Mouse (Mus musculus) CH12.LX (cell line): ENCODE data around the gene Golga1. TPM values are rescaled to one million over a fixed set of nuclear protein-coding genes. Genes with fewer than 3 reads are reported as not detected.

Source experiments
- DNase-seq: peaks from one replicate; pipeline ENCODE4 v3.0.0-alpha.2; 2013; ENCODE audit errors: extremely low read depth
- H3K27ac ChIP-seq: 2 replicates; pipeline ENCODE4 v1.5.1; 2012; ENCODE audit warnings: low read depth, mild to moderate bottlenecking, control low read depth, moderate library complexity; ENCODE audit not compliant: insufficient read depth
- H3K27me3 ChIP-seq: replicated peaks from 2 replicates; pipeline ENCODE3; 2012; ENCODE audit warnings: inconsistent platforms
- H3K36me3 ChIP-seq, 2 experiments: replicated peaks in 1 of 2; 2 replicates each; pipeline versions ENCODE3 to v1.6.1; 2012; ENCODE audit warnings: inconsistent platforms in 1 of 2, low read length in 1 of 2, mild to moderate bottlenecking in 1 of 2, mixed read lengths in 1 of 2, moderate library complexity in 1 of 2; ENCODE audit not compliant: control insufficient read depth in 1 of 2, insufficient read depth in 1 of 2
- H3K4me1 ChIP-seq, 2 experiments: 2 replicates each; pipeline ENCODE4 v1.6.1; 2012; ENCODE audit warnings: inconsistent platforms in 1 of 2, moderate library complexity in 1 of 2; ENCODE audit not compliant: insufficient read depth in 2 of 2, control insufficient read depth in 1 of 2
- H3K4me2 ChIP-seq: 2 replicates; pipeline ENCODE4 v1.6.1; 2012; ENCODE audit warnings: low read depth, mild to moderate bottlenecking, control low read depth; ENCODE audit not compliant: poor library complexity, insufficient read depth, severe bottlenecking
- H3K4me3 ChIP-seq, 3 experiments: fragments of 150-350 bp in 1 of 3; sonication (generic) in 1 of 3; replicated peaks in 1 of 3; 2 replicates each; pipeline versions ENCODE3 to v1.5.1; 2011 to 2012; ENCODE audit warnings: low read depth in 2 of 3, low read length in 2 of 3, mild to moderate bottlenecking in 2 of 3, moderate library complexity in 2 of 3, control low read depth in 1 of 3, improper control_type of control experiment in 1 of 3, inconsistent platforms in 1 of 3, mixed read lengths in 1 of 3; ENCODE audit not compliant: poor library complexity in 1 of 3
- H3K79me2 ChIP-seq: replicated peaks from 2 replicates; pipeline ENCODE4 v1.6.1; 2012; ENCODE audit warnings: mild to moderate bottlenecking, moderate library complexity; ENCODE audit not compliant: control insufficient read depth, poor library complexity, insufficient read depth, severe bottlenecking; ENCODE audit errors: extremely low read depth
- H3K9ac ChIP-seq: 2 replicates; pipeline ENCODE4 v1.6.1; 2012; ENCODE audit warnings: low read depth, mild to moderate bottlenecking, control low read depth, moderate library complexity; ENCODE audit not compliant: insufficient read depth
- H3K9me3 ChIP-seq: replicated peaks from 2 replicates; pipeline ENCODE3; 2012; ENCODE audit warnings: low read length, inconsistent platforms, mixed read lengths
- BHLHE40 ChIP-seq: IDR thresholded peaks from 2 replicates; pipeline ENCODE4 v1.6.1; 2011; ENCODE audit warnings: mild to moderate bottlenecking, low read depth, low read length, improper control_type of control experiment
- CHD2 ChIP-seq: IDR thresholded peaks from 2 replicates; pipeline ENCODE4 v1.6.1; 2011; ENCODE audit warnings: low read length, improper control_type of control experiment
- E2F4 ChIP-seq: IDR thresholded peaks from 2 replicates; pipeline ENCODE4 v1.6.1; 2011; ENCODE audit warnings: low read depth, low read length, improper control_type of control experiment; ENCODE audit not compliant: insufficient replicate concordance
- ELF1 ChIP-seq: IDR thresholded peaks from 2 replicates; pipeline ENCODE4 v1.6.1; 2014; ENCODE audit warnings: low read depth, mild to moderate bottlenecking, inconsistent platforms, low read length, improper control_type of control experiment
- EP300 ChIP-seq: IDR thresholded peaks from 2 replicates; pipeline ENCODE4 v1.6.1; 2011; ENCODE audit warnings: low read length, improper control_type of control experiment
- HCFC1 ChIP-seq: IDR thresholded peaks from 2 replicates; pipeline ENCODE4 v1.6.1; 2012; ENCODE audit warnings: low read depth, mild to moderate bottlenecking, inconsistent platforms, low read length, improper control_type of control experiment
- IRF4 ChIP-seq: IDR thresholded peaks from 2 replicates; pipeline ENCODE4 v1.6.1; 2014; ENCODE audit warnings: low read depth, mild to moderate bottlenecking, inconsistent platforms, low read length, improper control_type of control experiment
- JUN ChIP-seq: IDR thresholded peaks from 2 replicates; pipeline ENCODE4 v1.6.1; 2011; ENCODE audit warnings: low read depth, mild to moderate bottlenecking, low read length, improper control_type of control experiment, moderate library complexity; ENCODE audit not compliant: insufficient read depth
- JUND ChIP-seq: conservative IDR thresholded peaks from 2 replicates; pipeline ENCODE4 v1.6.1; 2011; ENCODE audit warnings: low read depth, low read length, improper control_type of control experiment
- MXI1 ChIP-seq: IDR thresholded peaks from 2 replicates; pipeline ENCODE4 v1.6.1; 2011; ENCODE audit warnings: mild to moderate bottlenecking, low read depth, low read length, improper control_type of control experiment
- MYC ChIP-seq: IDR thresholded peaks from 2 replicates; pipeline ENCODE4 v1.6.1; 2011; ENCODE audit warnings: low read depth, mild to moderate bottlenecking, improper control_type of control experiment, low read length
- NELFE ChIP-seq: IDR thresholded peaks from 2 replicates; pipeline ENCODE4 v1.6.1; 2011; ENCODE audit warnings: low read depth, low read length, improper control_type of control experiment
- NRF1 ChIP-seq: IDR thresholded peaks from 2 replicates; pipeline ENCODE4 v1.6.1; 2014; ENCODE audit warnings: low read depth, mild to moderate bottlenecking, inconsistent platforms, low read length, improper control_type of control experiment, moderate library complexity
- PAX5 ChIP-seq: IDR thresholded peaks from 2 replicates; pipeline ENCODE4 v1.6.1; 2012; ENCODE audit warnings: low read length, inconsistent platforms, mixed read lengths
- POLR2A ChIP-seq: IDR thresholded peaks from 2 replicates; pipeline ENCODE4 v1.6.1; 2011; ENCODE audit warnings: low read depth, mild to moderate bottlenecking, improper control_type of control experiment, low read length
- POLR2AphosphoS2 ChIP-seq: IDR thresholded peaks from 2 replicates; pipeline ENCODE4 v1.6.1; 2011; ENCODE audit warnings: low read depth, low read length, improper control_type of control experiment
- RAD21 ChIP-seq: IDR thresholded peaks from 2 replicates; pipeline ENCODE4 v1.6.1; 2011; ENCODE audit warnings: low read depth, mild to moderate bottlenecking, low read length, improper control_type of control experiment, moderate library complexity
- RCOR1 ChIP-seq: conservative IDR thresholded peaks from 2 replicates; pipeline ENCODE4 v1.6.1; 2012; ENCODE audit warnings: low read depth, mild to moderate bottlenecking, inconsistent platforms, low read length, improper control_type of control experiment
- SIN3A ChIP-seq: IDR thresholded peaks from 2 replicates; pipeline ENCODE4 v1.6.1; 2012; ENCODE audit warnings: low read length, improper control_type of control experiment, inconsistent platforms
- SMC3 ChIP-seq: IDR thresholded peaks from 2 replicates; pipeline ENCODE4 v1.6.1; 2011; ENCODE audit warnings: low read depth, low read length, improper control_type of control experiment
- TBP ChIP-seq: conservative IDR thresholded peaks from 2 replicates; pipeline ENCODE4 v1.6.1; 2011; ENCODE audit warnings: low read depth, low read length, improper control_type of control experiment
- TCF12 ChIP-seq: IDR thresholded peaks from 2 replicates; pipeline ENCODE4 v1.6.1; 2014; ENCODE audit warnings: low read depth, mild to moderate bottlenecking, inconsistent platforms, low read length, improper control_type of control experiment
- UBTF ChIP-seq: IDR thresholded peaks from 2 replicates; pipeline ENCODE4 v1.6.1; 2012; ENCODE audit warnings: low read depth, mild to moderate bottlenecking, inconsistent platforms, low read length, improper control_type of control experiment, moderate library complexity
- USF1 ChIP-seq: IDR thresholded peaks from 2 replicates; pipeline ENCODE4 v1.6.1; 2014; ENCODE audit warnings: low read depth, mild to moderate bottlenecking, inconsistent platforms, low read length, improper control_type of control experiment
- USF2 ChIP-seq: conservative IDR thresholded peaks from 2 replicates; pipeline ENCODE4 v1.6.1; 2011; ENCODE audit warnings: low read depth, low read length, improper control_type of control experiment
- ZMIZ1 ChIP-seq: IDR thresholded peaks from 2 replicates; pipeline ENCODE4 v1.6.1; 2012; ENCODE audit warnings: low read depth, mild to moderate bottlenecking, inconsistent platforms, low read length, improper control_type of control experiment
- ZNF384 ChIP-seq: IDR thresholded peaks from 2 replicates; pipeline ENCODE4 v1.6.1; 2012; ENCODE audit warnings: low read depth, low read length, improper control_type of control experiment, inconsistent platforms
- dilution Hi-C: fragments of 300-500 bp; cut with MboI; formaldehyde crosslinking; loops from 2 replicates; pipeline ENCODE4 v1.14.3; 2020; ENCODE audit warnings: low sequenced_read_pairs; ENCODE audit not compliant: extremely low pct_unique_long_range_greater_than_20kb, extremely low pct_ligation_motif_present
- in situ Hi-C: fragments of 300-500 bp; cut with MboI; formaldehyde crosslinking; loops from 3 replicates; pipeline ENCODE4 v1.14.3; 2019; ENCODE audit warnings: low sequenced_read_pairs, low pct_ligation_motif_present, low pct_unique_long_range_greater_than_20kb, mixed read lengths
- polyA plus RNA-seq: library from polyadenylated mRNA; unstranded; fragments of >175 nt; gene quantifications from 2 replicates; pipeline ENCODE4 v1.2.1, GENCODE M21; 2012; ENCODE audit warnings: low read depth; ENCODE audit not compliant: insufficient read length
- total RNA-seq, 2 experiments: library from RNA; depleted of rRNA; stranded (reverse); fragments of 300-350 nt in 1 of 2; fragments of >200 nt in 1 of 2; gene quantifications; 2 replicates each; pipeline ENCODE4 v1.2.3; 2012 to 2014

Gene Golga1
- total and polyA plus RNA-seq, 3 experiments = 7.8 to 10.1 (median 8.6) TPM

- peak overlapping the region; percentile 89 for H3K4me2 ChIP-seq
- H3K4me1 ChIP-seq = peaks cover 3 to 34% of the 10 kb centered on the region in 2 experiments
- H3K9me3 ChIP-seq = no peaks in the 10 kb centered on the region
- DNase-seq = no peak
- in situ Hi-C loops (no loop called here), dilution Hi-C loops (no loop called here)
- peak overlapping the region; percentile 98 for H3K9ac ChIP-seq
- H3K79me2 ChIP-seq = peaks cover 54% of the 10 kb centered on the region
- no peaks in the 10 kb centered on the region for H3K27me3 ChIP-seq
- peaks cover 43 to 50% of the 10 kb centered on the region in 2 experiments for H3K36me3 ChIP-seq
- peak overlapping the region; percentile 72 for H3K27ac ChIP-seq
- H3K4me3 ChIP-seq = peak overlapping the region; percentile 94 to 99 (median 97)
- no peak for TF ChIP-seq ZNF384
- no peak for TF ChIP-seq RAD21
- TF ChIP-seq HCFC1 = no peak
- no peak for TF ChIP-seq TBP
- no peak for TF ChIP-seq EP300
- no peak for TF ChIP-seq JUN
- 0 out of 2 replicates have a peak, but pooled peaks have one; percentile 10 for TF ChIP-seq BHLHE40
- no peak for TF ChIP-seq POLR2A
- no peak for TF ChIP-seq USF1
- TF ChIP-seq USF2 = no peak
- TF ChIP-seq SMC3 = no peak
- TF ChIP-seq UBTF = no peak
- TF ChIP-seq SIN3A = 0 out of 2 replicates have a peak, but pooled peaks have one; percentile 2
- TF ChIP-seq POLR2AphosphoS2 = no peak
- TF ChIP-seq MYC = peak; percentile 46; the same call in 1 of the 2 replicates
- no peak for TF ChIP-seq TCF12
- TF ChIP-seq JUND = no peak
- peak; percentile 3; the same call in 1 of the 2 replicates for TF ChIP-seq MXI1
- TF ChIP-seq NELFE = no peak
These were observed 61.0 kb downstream of the Golga1 start for GRCm38 (mm10) chr2:39004372-39004771.

- Histone ChIP-seq H3K36me3 (peaks cover 43 to 53% of the 10 kb centered on the region in 2 experiments), H3K27me3 (no peaks in the 10 kb centered on the region), H3K9me3 (no peaks in the 10 kb centered on the region), H3K4me3 (peak overlapping the region; percentile 94 to 99 (median 97)), H3K27ac (peak overlapping the region; percentile 50), H3K4me1 (peaks cover 3 to 43% of the 10 kb centered on the region in 2 experiments), H3K4me2 (peak overlapping the region; percentile 89)
- in situ Hi-C loops = no loop called here
- dilution Hi-C loops = no loop called here
- DNase-seq = no peak
- no peak for TF ChIP-seq EP300
- TF ChIP-seq IRF4 = no peak
- TF ChIP-seq E2F4 = no peak
- TF ChIP-seq CHD2 = no peak
- TF ChIP-seq ZMIZ1 = no peak
- TF ChIP-seq USF1 = no peak
- no peak for TF ChIP-seq ELF1
- TF ChIP-seq RCOR1 = no peak
- TF ChIP-seq NRF1 = no peak
- no peak for TF ChIP-seq PAX5
- TF ChIP-seq POLR2A = no peak; the same call in 1 of the 2 replicates
- TF ChIP-seq, all 38 proteins: peak for 0
- Histone ChIP-seq H3K9ac (peak overlapping the region; percentile 98), H3K79me2 (peaks cover 47% of the 10 kb centered on the region)
These were observed 61.8 kb downstream of the Golga1 start for GRCm38 (mm10) chr2:39003512-39003911.
